Mouse (Mus musculus) kidney, postnatal 14 days (tissue): ENCODE measurements around the gene Mdfic.

Experiments
- DNase-seq: peaks from one replicate; pipeline ENCODE4 v3.0.0; 2022; ENCODE audit warnings: mixed read lengths

Mdfic gene

DNA sequence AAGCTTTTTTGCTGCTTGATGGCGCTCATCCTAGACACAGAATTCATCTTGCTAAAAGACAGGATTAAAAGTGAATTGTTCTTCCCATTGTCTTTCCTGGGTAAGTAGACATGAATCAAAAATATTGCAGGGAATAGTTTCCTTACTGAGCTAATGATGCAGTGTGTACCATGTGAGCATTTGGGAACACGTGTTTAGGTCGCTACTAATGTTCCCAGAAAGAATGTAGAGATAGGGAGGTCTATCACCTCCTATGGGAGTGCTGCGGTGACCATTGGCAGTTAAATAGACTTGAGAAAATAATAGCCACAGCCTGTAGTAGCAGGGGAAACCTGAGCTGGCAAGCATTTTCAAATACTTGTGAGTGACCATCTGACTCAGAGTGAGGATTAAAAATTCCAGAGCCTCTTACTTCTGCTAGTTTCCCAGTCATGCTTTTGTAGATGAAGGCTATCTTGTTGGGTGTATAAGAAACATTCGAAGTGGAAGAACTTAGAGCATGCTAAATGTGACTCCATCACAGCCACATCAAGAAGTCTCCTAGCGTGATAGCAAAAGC is 22.2 kb downstream of the Mdfic start:
- DNase-seq, result no peak

DNA sequence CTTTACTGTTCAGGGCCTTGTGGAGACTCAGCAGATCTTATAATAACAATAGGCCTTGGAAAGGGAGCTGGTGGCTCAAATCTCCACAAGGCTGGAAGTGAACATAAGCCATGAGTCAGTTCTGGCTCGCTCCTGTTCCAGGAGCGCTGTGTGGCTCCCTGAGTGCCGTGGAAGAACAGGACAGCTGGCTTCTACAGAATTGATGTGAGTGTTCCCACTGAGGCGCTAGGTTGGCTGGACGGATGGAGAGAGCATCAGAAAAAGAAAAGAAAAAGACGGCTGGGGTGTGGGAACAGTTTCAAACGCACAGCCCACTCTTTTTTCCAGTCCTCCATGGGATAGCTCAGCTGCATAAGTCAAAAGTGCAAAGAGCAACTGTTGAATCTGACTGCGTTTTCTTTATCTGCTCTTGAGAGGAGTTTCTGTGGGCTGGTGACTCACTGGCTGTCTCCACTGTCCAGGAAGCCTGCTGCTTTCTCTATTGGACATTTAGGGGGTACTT is 22.9 kb downstream of the Mdfic start:
- no peak for DNase-seq

DNA sequence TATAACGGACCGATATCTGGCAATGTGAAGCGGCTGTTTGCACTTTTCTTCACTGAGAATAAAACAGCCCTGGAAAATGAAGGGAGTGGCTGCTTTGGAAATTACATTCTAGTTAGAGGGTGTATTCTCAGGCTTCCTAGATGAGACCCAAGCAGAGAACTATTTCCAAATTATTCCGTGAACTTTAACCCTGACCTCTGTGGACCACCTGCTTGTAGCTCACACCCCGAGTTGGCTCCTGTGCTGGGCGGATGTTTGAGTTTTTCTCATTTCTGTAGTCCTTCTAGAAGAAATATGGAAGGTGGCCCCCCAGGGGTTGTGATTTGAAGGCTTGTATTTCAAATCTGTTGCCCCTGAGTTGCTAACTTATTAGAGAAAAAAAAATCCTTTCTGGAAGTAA is 23.3 kb downstream of the Mdfic start:
- no peak for DNase-seq

DNA sequence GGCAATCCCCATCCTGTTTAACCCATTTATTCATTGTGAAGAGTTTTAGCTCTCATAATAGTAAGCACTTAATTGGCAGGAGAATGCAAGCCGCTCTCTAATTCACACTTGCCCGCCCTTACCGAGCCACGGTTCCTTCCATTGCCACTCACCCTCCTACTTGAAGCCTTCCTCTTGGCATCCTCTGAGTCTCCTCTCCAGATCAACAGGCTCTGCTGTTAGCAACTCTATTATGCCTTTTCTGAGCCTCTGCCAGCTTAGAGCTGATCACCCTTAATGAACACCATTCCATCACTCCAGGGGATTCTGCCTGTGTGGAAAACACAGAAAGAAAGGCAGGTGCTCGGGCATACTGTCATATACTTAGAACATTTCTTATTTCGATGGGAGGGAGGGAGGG is 24.9 kb downstream of the Mdfic start:
- no peak for DNase-seq

DNA sequence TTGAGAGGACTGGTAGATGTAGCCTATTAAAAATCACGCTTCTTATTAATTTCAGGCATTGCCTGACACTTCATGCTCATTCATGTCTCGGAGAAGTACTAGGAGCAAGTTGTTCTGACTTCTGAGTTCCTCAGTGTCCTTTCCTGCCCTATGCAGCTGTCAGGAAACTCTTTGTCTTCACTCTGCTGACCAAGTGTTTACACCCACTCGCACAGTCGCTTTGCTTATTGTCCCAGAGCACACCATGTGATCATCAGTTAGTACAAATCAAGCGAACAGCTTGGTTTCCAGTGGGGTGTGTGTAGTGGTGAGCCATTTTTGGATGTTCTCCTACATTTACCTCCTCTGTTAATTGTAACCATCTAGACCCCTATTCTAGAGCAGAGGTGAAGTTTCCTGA is 25.4 kb downstream of the Mdfic start:
- DNase-seq, result peak; percentile 45

DNA sequence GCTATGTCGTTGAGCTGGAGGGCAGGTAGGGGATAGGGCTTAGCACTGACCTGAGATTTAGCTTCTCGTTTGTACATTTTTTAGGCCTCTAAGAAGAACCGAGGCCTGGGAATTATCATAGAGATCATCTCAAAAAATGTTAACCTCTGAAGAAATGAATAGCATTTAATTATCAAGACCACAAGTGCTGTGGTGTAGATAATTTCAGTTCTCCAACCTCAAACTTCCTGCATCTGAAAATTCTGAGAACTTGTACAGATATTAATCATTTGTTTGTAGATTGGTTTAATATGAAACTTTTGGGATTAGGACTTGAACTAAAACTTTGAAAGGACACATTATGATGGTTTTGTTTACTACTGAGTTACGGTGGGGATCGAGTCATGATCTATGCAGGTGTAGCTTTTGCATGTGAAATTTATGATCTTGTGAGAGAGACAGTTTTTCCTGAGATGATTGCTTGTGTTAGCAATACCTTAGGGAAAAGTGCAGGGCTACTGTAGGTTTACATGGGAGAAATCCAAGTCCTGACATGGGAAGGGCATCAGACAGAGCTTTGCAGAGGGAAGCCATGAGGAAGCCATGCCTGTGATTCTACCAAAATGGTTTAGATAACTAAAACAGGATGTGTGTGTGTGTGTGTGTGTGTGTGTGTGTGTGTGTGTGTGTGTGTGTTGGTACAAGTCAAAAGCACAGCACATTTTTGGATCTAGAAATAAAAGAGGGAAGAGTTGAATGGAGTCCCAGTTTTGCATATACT is 27.1 kb downstream of the Mdfic start:
- no peak for DNase-seq

DNA sequence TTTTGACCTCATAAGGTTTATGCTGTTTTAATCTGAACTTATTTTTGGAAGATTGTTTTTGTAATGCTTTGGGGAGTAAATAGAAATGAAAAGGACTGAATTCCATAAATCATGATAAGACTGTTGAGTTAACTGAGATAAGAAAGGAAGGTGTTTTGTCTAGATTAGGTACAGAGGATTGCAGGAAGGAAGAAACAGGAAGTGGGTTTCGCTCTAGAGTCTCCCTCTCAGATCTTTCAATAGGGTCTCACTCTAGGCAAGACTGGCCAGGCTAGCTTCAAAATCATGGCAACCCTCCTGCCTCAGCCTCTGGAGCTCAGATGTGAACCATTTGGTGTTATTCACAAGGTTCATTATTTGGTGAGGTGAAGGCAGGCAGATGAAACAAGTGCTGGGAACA is 27.8 kb downstream of the Mdfic start:
- DNase-seq, result no peak

DNA sequence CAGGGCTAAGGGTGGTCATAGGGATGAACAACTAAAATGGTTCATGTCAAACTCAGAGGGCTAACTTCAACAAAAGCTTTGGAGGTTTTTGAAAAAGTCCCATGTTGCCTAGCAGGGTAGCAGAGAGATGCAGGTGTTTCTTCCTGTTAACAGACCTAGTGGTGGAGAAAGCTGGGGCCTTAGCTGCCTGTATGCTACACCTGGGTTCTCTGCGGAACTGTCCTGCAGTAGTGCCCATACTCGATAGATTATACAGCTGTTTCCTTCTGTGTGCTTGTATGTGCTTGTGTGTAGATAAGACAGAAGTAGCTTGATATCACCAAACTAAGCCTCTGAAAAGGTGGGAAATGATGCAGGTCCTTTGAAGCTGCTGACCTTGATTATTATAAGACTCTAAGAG is 28.5 kb downstream of the Mdfic start:
- DNase-seq, result no peak

DNA sequence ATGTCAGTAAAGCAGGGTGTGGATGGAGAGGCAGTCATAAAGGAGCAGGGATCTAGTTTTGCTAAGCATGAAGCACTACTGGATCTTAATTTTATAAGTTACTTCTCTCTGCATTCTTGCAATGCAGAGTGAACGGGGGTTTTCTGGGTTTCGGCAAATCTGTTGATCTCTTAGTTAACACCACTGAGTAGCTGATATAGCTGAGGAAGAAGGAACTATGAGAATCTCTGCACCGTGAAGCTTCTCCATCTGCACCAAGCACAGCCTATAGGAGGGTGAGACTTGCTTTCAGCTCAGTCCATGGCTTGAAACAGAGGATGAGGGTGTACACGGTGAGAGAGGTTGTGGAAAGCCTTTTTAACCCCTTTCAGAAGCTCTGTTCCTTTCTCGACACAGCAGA is 29.6 kb downstream of the Mdfic start:
- no peak for DNase-seq

DNA sequence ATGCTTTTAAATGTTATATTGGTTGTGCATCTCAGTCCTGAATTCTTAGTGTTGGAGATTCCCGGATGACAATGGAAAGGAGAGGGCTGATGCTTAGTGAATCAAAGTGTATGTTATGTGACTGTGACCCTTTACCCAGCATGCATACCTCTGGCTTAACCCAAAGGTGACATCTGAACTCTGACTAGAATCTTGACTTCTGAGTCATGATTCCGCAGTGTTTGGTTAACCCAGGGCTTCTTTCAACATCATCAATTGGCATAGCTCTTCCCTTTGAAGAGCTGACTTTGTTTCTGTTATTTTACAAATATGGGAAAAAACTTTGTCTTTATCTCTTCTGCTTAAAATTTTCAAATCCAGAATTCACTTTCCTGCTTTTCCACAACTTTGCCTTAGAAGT is 30.9 kb downstream of the Mdfic start:
- DNase-seq, result no peak

DNA sequence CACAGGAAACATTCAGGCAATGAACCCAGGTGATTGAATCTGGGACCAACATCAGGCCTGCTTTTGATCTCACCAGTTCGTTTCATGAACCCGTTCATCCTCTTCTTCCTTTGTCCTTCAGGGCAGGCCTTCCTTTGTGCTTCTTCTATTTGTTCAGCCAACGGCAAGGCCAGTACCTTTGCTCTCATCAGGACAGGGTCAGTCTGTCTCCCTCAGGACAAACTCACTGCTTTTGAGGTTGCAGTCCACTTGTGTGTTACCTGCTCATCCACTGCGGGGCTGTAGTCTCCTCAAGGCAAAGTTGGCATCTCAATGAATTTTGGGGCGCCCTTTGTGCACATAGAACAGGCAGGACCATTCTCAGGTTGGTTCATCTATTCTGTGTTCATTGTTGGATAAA is 31.7 kb downstream of the Mdfic start:
- no peak for DNase-seq

DNA sequence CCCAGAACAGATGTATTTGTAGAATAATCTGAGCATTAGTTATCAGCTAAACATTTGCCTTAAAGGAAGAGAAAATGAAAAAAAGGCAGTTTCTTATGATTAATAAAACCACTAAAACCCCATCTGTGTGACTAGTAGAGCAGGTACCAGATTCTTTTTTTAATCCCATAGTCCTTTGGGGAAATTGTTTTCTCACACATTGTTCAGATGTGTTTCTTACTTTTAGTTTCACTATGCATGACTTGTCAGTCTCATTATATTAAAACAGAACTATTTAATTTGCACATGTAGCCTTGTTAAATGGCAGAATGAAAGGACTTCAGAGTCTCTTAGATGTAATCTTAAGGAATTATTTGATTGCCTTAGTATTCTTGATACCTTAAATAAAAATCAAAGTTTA is 32.7 kb downstream of the Mdfic start:
- no peak for DNase-seq

DNA sequence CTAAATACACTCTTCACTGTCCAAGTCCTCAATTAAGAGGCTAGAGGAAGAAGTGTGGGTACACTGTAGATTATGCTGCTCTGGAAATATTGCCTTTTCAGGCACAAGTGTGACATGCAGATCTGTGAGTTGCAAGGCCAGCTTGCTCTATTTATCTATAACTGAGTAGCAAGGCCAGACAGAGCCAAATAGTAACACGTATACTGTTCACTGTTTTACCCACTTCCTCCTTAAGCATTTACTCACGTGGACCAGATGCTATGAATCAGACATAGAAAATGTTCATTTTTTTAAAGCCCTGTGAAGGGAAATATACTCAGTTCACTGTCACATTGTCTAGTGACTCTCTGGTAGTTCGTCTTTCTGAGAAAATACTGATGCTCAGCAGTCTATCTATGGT is 37.9 kb downstream of the Mdfic start:
- no peak for DNase-seq

DNA sequence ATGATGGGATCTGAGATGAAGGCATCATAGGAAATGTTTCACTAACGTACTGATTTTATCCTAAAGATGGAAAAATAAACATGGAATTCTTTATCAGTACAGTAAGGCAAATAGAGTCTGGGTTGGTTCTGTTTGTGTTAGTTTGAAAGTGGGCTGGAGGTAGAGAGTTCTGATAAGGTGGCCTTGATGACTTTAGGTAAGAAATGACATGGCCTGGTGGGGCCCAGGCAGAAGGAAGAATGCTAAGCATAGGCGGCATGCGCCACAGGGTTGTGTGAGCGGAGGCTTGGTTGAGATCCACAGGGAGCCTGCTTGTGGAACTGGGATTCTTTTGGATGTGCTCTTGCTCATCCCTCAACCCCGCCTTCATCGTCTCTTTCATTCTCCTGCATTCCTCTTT is 40.3 kb downstream of the Mdfic start:
- no peak for DNase-seq

DNA sequence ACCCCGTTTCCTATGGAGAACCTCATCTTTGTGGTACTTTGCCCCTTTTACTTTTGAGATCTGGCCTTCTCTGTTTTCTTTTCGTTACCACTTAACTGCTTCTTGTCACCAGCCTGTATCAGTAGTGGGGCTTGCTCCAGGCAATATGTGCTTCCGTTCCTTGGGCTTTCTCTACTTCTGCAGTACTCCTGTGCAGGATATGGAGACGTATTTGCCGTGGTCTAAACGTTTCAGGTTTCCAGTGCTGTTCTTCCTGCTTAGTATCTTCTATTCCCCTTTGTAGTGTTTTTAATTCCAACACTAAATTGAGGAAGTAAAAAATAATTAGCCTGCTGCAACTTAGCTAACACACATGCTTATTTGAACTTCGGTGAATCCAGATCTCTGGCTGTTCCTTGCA is 43.6 kb downstream of the Mdfic start:
- DNase-seq, result no peak

DNA sequence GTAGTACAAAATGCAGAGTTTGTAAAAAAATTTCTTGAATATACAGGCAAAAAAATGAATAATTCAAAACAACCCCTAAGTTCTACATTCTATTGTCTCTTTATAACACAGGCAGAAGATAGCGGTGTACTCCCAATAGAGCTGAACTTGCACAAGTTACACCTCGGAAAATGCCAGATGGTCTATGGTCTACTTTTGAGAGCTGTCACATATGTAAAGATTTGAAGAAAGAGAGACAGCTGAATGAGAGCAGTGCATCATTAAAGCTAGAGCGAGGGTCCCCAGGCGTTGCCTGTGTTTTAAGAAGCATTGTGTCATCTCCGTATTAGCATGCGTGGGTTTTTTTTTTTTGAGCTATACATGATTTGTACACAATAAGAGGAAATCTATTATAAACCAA is 47.0 kb downstream of the Mdfic start:
- no peak for DNase-seq

DNA sequence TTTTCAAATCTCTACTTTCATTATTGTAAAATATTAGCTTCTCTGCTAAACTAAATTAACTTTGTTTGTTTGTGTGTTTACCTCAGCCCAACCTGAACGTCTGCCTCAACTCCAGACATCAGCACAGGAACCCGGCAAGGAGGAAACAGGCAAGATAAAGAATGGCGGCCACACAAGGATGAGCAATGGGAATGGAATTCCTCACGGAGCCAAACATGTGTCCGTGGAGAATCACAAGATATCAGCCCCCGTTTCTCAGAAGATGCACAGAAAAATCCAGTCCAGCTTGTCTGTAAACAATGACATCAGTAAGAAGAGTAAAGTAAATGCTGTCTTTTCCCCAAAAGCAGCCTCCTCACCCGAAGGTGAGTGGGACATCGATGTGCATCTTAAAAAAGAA is 49.7 kb downstream of the Mdfic start:
- DNase-seq, result no peak

DNA sequence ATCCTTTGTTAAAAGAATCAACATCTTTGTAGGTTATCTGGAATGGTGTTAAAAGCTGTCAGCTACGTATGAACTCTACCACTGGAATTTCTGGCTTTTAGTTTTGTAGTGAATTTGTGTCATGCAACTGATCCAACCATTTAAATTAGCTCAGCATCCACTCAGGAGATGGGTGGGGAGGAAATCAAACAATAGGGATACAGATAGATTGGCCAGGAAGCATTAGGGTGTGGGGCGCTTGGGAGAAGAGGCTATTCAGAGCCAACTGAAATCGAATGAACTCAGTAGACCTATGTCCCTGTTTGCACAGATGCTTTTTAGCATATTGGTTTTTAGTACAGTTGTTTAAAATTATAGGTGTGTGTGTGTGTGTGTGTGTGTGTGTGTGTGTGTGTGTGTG is 56.6 kb downstream of the Mdfic start:
- DNase-seq, result peak; percentile 33

DNA sequence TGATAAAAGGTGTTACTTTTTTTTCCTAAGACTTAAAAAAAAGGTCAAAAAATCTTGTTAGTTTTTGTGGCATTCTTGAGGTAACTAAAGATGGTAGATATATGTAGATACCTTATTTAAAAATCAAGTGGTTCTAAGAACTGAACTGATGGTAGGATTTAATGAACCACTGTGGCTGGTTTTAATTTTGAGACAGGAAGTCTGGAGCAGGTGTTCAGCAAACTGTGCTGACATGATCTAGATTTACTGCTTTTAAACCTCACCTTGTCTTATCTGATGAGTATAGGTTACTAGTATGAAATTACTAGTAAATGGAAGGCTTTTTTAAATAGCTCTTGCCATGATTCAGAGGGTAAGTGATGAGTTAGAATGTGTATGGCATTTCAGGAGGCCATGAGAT is 59.7 kb downstream of the Mdfic start:
- DNase-seq, result no peak

DNA sequence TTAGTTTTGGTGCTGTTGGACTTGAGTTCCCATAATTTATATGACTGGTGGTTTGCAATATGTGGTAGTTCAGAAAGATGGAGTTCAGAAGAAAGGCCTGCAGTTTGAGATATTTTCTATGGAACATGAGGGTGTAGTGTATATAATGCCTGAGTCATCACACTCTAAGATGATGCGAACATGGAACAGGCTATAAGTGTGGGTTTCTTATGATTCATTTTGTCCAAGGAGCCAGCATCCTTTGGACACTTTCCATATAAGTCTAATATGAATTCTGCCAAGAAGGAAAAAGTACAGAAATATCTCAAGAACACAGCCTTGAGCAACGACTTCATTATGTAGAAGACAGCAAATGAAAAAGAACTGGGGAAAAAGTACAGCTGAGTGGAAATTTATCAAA is 60.2 kb downstream of the Mdfic start:
- no peak for DNase-seq

DNA sequence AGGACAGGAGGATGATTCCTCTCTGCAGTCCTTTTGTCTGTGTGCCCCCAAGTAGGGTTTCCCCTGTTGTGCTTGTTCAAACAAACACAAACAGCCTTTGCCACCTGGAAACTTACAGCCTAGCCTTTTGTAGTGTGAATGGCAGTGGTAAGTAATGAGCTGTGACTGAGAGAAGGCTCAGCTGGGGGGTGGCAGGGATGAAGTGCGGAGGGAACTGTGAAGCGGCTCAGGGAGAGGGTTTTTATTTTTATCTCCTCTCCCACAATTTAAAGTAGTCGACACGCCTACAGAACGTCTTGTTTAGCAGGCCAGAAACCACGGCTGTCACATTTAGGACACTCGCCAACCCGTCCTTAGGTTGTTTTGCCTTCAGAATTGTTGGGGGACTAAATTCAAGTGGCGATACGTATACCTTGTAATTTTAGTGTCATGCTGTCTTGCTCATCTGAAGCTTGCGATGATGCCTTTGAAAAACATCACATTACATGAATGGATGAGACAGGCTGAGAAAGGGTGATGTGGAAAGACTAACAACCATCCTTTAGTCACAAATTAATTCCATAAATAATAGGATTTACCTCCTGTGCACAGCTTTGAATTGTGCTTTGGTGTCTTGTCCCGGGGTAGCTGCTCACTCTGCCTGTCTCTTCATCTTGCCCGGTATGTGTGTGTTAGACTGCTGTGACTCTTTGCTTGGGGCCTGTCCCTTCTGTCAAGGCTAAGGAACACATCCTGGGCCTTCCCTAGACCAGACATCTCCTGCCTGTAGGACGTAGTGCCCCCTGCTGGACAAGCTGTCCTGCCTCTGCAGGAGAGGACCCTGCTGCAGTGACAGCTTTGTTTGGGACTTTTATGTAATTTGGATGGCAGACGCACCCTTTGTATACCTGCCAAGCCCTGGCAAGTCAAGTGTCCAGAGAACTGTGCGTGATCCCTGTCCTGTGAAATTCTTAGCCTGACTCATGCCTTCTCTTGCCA is 69.4 kb downstream of the Mdfic start:
- DNase-seq, result peak; percentile 73

DNA sequence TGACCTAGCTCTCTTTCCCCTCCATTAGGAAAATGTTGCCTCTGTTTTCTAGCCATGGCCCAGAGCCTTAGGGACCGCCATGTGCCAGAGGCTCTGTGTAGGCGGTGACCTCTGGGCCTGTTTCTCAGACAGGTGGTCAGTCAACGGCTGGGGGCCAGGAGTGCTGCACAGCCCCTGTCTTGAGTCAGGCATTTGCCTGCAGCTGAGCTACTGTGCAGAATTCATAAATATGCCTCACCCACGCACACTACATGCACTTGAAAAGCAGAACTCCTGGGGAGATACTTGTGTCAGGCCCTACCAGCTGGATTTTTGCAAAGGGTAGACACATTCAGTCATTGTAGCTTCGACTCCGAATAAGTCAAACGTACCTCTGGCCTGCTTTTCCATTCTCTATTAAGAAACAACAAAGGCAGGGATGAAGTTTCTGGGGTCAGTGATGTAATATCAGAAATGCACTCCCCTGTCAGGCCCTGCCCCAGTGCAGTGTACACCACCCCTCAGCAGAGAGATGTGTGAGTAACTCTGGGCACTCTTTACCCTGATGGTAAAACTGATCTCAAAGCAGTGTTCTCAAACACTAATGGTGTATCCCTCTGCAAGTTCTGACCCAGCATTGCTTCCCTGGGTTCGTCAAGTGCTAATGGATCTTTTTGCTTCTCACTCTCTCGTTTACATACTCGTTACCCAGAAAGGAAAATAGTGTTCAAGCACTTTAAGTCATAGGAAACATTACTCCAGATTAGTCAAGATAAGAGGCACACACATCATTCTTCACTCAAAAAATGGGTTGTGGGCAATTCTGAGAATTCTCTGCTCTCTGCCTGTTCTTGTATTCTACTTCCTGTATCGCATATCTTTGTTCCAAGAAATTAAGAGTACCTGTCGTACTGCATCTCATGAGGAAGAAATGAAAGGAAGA is 72.5 kb downstream of the Mdfic start:
- no peak for DNase-seq
